Comparison of ENCODE assay signal across 8 mouse cellular contexts in the genomic region with DNA sequence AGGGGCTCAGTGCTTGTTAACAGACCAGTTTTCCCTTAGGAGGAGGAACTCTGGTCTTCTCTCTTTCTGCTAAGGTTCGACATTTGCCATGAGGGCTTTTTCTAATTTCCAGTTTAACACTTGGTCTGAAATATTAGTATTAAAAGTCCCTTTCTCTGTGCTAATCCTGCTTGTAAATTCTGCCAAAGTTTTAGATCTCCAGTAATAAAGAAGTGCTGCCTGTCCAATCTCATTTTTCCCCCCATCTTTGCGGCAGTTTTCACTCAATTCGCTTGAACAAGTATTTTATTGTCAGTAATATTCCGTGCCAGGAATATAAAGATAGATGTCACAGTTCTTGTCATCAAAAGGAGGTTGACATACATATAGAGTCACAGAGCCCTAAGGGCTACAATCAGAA. TPM values are rescaled to one million over a fixed set of nuclear protein-coding genes. Genes with fewer than 3 reads are reported as not detected.
DNase-seq lines count a peak whose midpoint lies in the region; ATAC-seq and TF ChIP-seq lines count a peak whose summit lies in the region.

Strn (minus strand) TSS at position 101 of the 400 bp plus-strand sequence.

- whole genome bisulfite sequencing in midbrain, postnatal 0 days: 31% methylated on average over 4 of the region's 4 CpGs

- H3K36me3 ChIP-seq in midbrain, postnatal 0 days (ENCODE audit: insufficient read depth, low read length): no peaks in the 10 kb centered on the region

- H3K9ac ChIP-seq in midbrain, postnatal 0 days (replicated peaks; ENCODE audit: low read length, poor library complexity, severe bottlenecking): peak within 1 kb of the TSS; percentile 95

- peaks cover 8% of the 10 kb centered on the region; the same call in 1 of the 2 replicates for H3K4me1 ChIP-seq in midbrain, postnatal 0 days (ENCODE audit: insufficient read depth, low read length)

- H3K27ac ChIP-seq in midbrain, postnatal 0 days (ENCODE audit: low read depth, low read length): peak within 1 kb of the TSS; percentile 79

- peak within 1 kb of the TSS; percentile 67 for H3K4me2 ChIP-seq in midbrain, postnatal 0 days (ENCODE audit: low read depth, low read length, poor library complexity, severe bottlenecking)

- H3K27me3 ChIP-seq in midbrain, postnatal 0 days (ENCODE audit: insufficient read depth, low read length): no peaks in the 10 kb centered on the region

- ATAC-seq in midbrain, postnatal 0 days (ENCODE audit: low FRiP score): no peak

- H3K4me3 ChIP-seq in midbrain, postnatal 0 days (ENCODE audit: low read depth, low read length): peak within 1 kb of the TSS; percentile 99

- DNase-seq in gastrocnemius, postnatal 10 days: no peak
- no peak for DNase-seq in gastrocnemius, adult 8-10 months (ENCODE audit: low spot score in 2 of 2)
- no peak for DNase-seq in adrenal gland, postnatal 14 days
- DNase-seq in heart, adult 8-10 months (ENCODE audit: low spot score): no peak
- no peak for DNase-seq in left cerebral cortex, adult 8-10 months (ENCODE audit: low spot score in 2 of 2)
- no peak for DNase-seq in midbrain, postnatal 0 days (ENCODE audit: low spot score)
- DNase-seq in yolk sac, embryonic 10.5 days (ENCODE audit: low spot score): no peak
- no peak for DNase-seq in thymus, postnatal 0 days (ENCODE audit: low spot score)

- H3K9me3 ChIP-seq in midbrain, postnatal 0 days (ENCODE audit: low read length): no peaks in the 10 kb centered on the region

- no peak for TF ChIP-seq CTCF in midbrain, postnatal 0 days (IDR thresholded peaks at IDR 0.05)

RNA-seq across cellular contexts. Expression of gene Strn, which starts in this region (rescaled TPM):
- total RNA-seq in gastrocnemius, postnatal 10 days (2021): 10 to 100 TPM; 11.7 to 13.0 TPM
- total RNA-seq in gastrocnemius, adult 8-10 months (2022): 1 to 10 TPM; 5.2 to 6.1 (median 5.3) TPM
- total RNA-seq in adrenal gland, postnatal 14 days (2021): 23.4 and 24.4 TPM in 2 replicates
- 10 to 100 TPM; 20.0 to 25.9 (median 24.3) TPM for total RNA-seq in heart, adult 8-10 months (2022)
- 10 to 100 TPM; 77.5 to 87.3 (median 83.9) TPM for total RNA-seq in left cerebral cortex, adult 8-10 months (2022)
- total RNA-seq in midbrain, postnatal 0 days (2014; rRNA removed): 22.4 and 23.3 TPM in 2 replicates
- polyA plus RNA-seq in midbrain, postnatal 0 days (2015; fragmentation: Nextera tagmentation; extraction: Ambion mirVana): 3.8 and 4.2 TPM in 2 replicates
- 4.1 and 5.4 TPM in 2 replicates for polyA plus RNA-seq in thymus, postnatal 0 days (2015; fragmentation: Nextera tagmentation; extraction: Ambion mirVana)
